Mouse (Mus musculus): ENCODE measurements around the gene Tmem136.

Tmem136 gene

GRCm38 (mm10) chr9:43108081-43108480 lies 8.3 kb downstream of the Tmem136 start:
- no peak for DNase-seq (ENCODE audit: low spot score in 2 of 2)

- no peak for DNase-seq (ENCODE audit: low spot score in 2 of 2)
These were observed 8.8 kb downstream of the Tmem136 start for GRCm38 (mm10) chr9:43107555-43107954.

- DNase-seq (ENCODE audit: low spot score in 2 of 2): peak; percentile 68 to 78
These were observed 9.2 kb downstream of the Tmem136 start, which contains the start of gene Arhgef12 for GRCm38 (mm10) chr9:43107187-43107517. TSS of gene Arhgef12 (minus strand) at chr9:43107239.

GRCm38 (mm10) chr9:43106426-43107186 lies 9.8 kb downstream of the Tmem136 start:
- peak; percentile 53 to 58 for DNase-seq (ENCODE audit: low spot score in 2 of 2)

GRCm38 (mm10) chr9:43105664-43106361 lies 10.6 kb downstream of the Tmem136 start:
- DNase-seq (ENCODE audit: low spot score in 2 of 2): peak; percentile 95 to 96

- DNase-seq (ENCODE audit: low spot score in 2 of 2): peak; percentile 50 to 56
These were observed 11.3 kb downstream of the Tmem136 start for GRCm38 (mm10) chr9:43104873-43105663.

GRCm38 (mm10) chr9:43104526-43104872 lies 11.9 kb downstream of the Tmem136 start:
- DNase-seq (ENCODE audit: low spot score in 2 of 2): no peak

- no peak for DNase-seq (ENCODE audit: low spot score in 2 of 2)
These were observed 12.6 kb downstream of the Tmem136 start for GRCm38 (mm10) chr9:43103675-43104299.

- DNase-seq (ENCODE audit: low spot score in 2 of 2): no peak
These were observed 13.4 kb downstream of the Tmem136 start for GRCm38 (mm10) chr9:43102931-43103330.

- no peak for DNase-seq (ENCODE audit: low spot score in 2 of 2)
These were observed 14.3 kb downstream of the Tmem136 start for GRCm38 (mm10) chr9:43101936-43102595.

GRCm38 (mm10) chr9:43098922-43099321 lies 17.4 kb downstream of the Tmem136 start:
- DNase-seq (ENCODE audit: low spot score in 2 of 2): no peak

- DNase-seq (ENCODE audit: low spot score in 2 of 2): no peak
These were observed 18.4 kb downstream of the Tmem136 start for GRCm38 (mm10) chr9:43097801-43098557.

GRCm38 (mm10) chr9:43096337-43096736 lies 20.0 kb downstream of the Tmem136 start:
- DNase-seq (ENCODE audit: low spot score in 2 of 2): no peak

GRCm38 (mm10) chr9:43094828-43095227 lies 21.5 kb downstream of the Tmem136 start:
- DNase-seq (ENCODE audit: low spot score in 2 of 2): no peak

GRCm38 (mm10) chr9:43093803-43094202 lies 22.6 kb downstream of the Tmem136 start:
- DNase-seq (ENCODE audit: low spot score in 2 of 2): no peak

- no peak for DNase-seq (ENCODE audit: low spot score in 2 of 2)
These were observed 30.6 kb downstream of the Tmem136 start for GRCm38 (mm10) chr9:43085686-43086285.

- no peak for DNase-seq (ENCODE audit: low spot score in 2 of 2)
These were observed 31.6 kb downstream of the Tmem136 start for GRCm38 (mm10) chr9:43084496-43085362.

- no peak for DNase-seq (ENCODE audit: low spot score in 2 of 2)
These were observed 32.8 kb downstream of the Tmem136 start for GRCm38 (mm10) chr9:43083441-43084055.

- no peak for DNase-seq (ENCODE audit: low spot score in 2 of 2)
These were observed 37.7 kb downstream of the Tmem136 start for GRCm38 (mm10) chr9:43078711-43079110.

Data from right cerebral cortex, postnatal 10 days (tissue).